Mouse (Mus musculus) stomach, embryonic 14.5 days (tissue): ENCODE measurements at regions not wholly inside any gene's neighbourhood (a gene's known extent, or its start where the extent isn't known, plus 50 kb on each side); places are given as distances from the start of the nearest gene placed in this dataset.

ENCODE experiments used
- ATAC-seq: fragments of 200-750 bp; cut with Nextera tagmentation; 2 replicates; pipeline ENCODE4 v1.8.0; 2017; ENCODE audit warnings: low read depth, moderate TSS enrichment; ENCODE audit not compliant: insufficient number of reproducible peaks, insufficient read depth, low FRiP score
- H3K27ac ChIP-seq: fragments of 300-500 bp; sonication (generic); 2 replicates; pipeline ENCODE4 v1.5.1; 2014; ENCODE audit warnings: mild to moderate bottlenecking, low read length, moderate library complexity, mixed read lengths
- H3K27me3 ChIP-seq: fragments of 300-500 bp; sonication (generic); 2 replicates; pipeline ENCODE4 v1.6.1; 2014; ENCODE audit warnings: low read length, control low read depth, mixed read lengths; ENCODE audit not compliant: control insufficient read depth, insufficient read depth
- H3K36me3 ChIP-seq: fragments of 300-500 bp; sonication (generic); 2 replicates; pipeline ENCODE4 v1.6.1; 2014; ENCODE audit warnings: mild to moderate bottlenecking, control low read depth, low read length, moderate library complexity, mixed read lengths; ENCODE audit not compliant: control insufficient read depth, insufficient read depth
- H3K4me1 ChIP-seq: fragments of 300-500 bp; sonication (generic); 2 replicates; pipeline ENCODE4 v1.6.1; 2014; ENCODE audit warnings: low read length, control low read depth, mixed read lengths; ENCODE audit not compliant: control insufficient read depth, insufficient read depth
- H3K4me2 ChIP-seq: fragments of 300-500 bp; sonication (generic); replicated peaks from 2 replicates; pipeline ENCODE4 v1.6.1; 2014; ENCODE audit warnings: low read depth, low read length, control low read depth
- H3K4me3 ChIP-seq: fragments of 300-500 bp; sonication (generic); 2 replicates; pipeline ENCODE4 v1.5.1; 2014; ENCODE audit warnings: low read depth, low read length, control low read depth
- H3K9ac ChIP-seq: fragments of 300-500 bp; sonication (generic); replicated peaks from 2 replicates; pipeline ENCODE4 v1.6.1; 2014; ENCODE audit warnings: low read depth, mild to moderate bottlenecking, control low read depth, low read length, moderate library complexity, mixed read lengths
- H3K9me3 ChIP-seq: fragments of 300-500 bp; sonication (generic); 2 replicates; pipeline ENCODE4 v1.6.1; 2016; ENCODE audit warnings: low read depth, low read length, control low read depth; ENCODE audit not compliant: control insufficient read depth
- WGBS: fragments of 180-500 bp; shearing (Covaris S2); extraction: QIAGEN DNeasy Blood & Tissue Kit; methylation state at CpG from one replicate; pipeline ENCODE4 v1.1.7; 2014; 5-methylcytosine and 5-hydroxymethylcytosine counted together

GRCm38 (mm10) chr14:115039524-115039923 is 52.5 kb upstream of the Gpc5 start:
- Histone ChIP-seq H3K36me3 (peaks cover 14% of the 10 kb centered on the region), H3K9ac (no peak overlapping the region), H3K9me3 (no peaks in the 10 kb centered on the region), H3K27ac (no peak overlapping the region), H3K27me3 (no peaks in the 10 kb centered on the region), H3K4me1 (peaks cover 10% of the 10 kb centered on the region), H3K4me3 (no peak overlapping the region), H3K4me2 (peak overlapping the region; percentile 59; the same call in 1 of the 2 replicates)
- no peak for ATAC-seq
- WGBS, result 68% methylated on average over 5 of the region's 5 CpGs

GRCm38 (mm10) chr14:115040091-115040571 is 51.9 kb upstream of the Gpc5 start:
- 1% methylated on average over 30 of the region's 30 CpGs for WGBS
- H3K4me3 ChIP-seq, result peak overlapping the region; percentile 76
- peak; percentile 28 for ATAC-seq
- peaks cover 20% of the 10 kb centered on the region for H3K36me3 ChIP-seq
- no peaks in the 10 kb centered on the region for H3K9me3 ChIP-seq
- peak overlapping the region; percentile 99; the same call in 1 of the 2 replicates for H3K9ac ChIP-seq
- H3K27ac ChIP-seq, result peak overlapping the region; percentile 2
- peaks cover 10% of the 10 kb centered on the region for H3K4me1 ChIP-seq
- peak overlapping the region; percentile 59 for H3K4me2 ChIP-seq
- no peaks in the 10 kb centered on the region for H3K27me3 ChIP-seq

GRCm38 (mm10) chr14:115040578-115041206 is 51.3 kb upstream of the Gpc5 start:
- Histone ChIP-seq H3K4me3 (peak overlapping the region; percentile 76), H3K9ac (peak overlapping the region; percentile 99), H3K27me3 (no peaks in the 10 kb centered on the region), H3K9me3 (no peaks in the 10 kb centered on the region), H3K27ac (peak overlapping the region; percentile 93), H3K4me1 (peaks cover 10% of the 10 kb centered on the region), H3K36me3 (peaks cover 26% of the 10 kb centered on the region), H3K4me2 (peak overlapping the region; percentile 59)
- under 1% methylated on average over 66 of the region's 94 CpGs for WGBS
- ATAC-seq, result peak; percentile 90

- ATAC-seq, result peak; percentile 8
- WGBS, result under 1% methylated on average over 45 of the region's 126 CpGs
- no peaks in the 10 kb centered on the region for H3K27me3 ChIP-seq
- peak overlapping the region; percentile 99 for H3K9ac ChIP-seq
- peak overlapping the region; percentile 59 for H3K4me2 ChIP-seq
- peak overlapping the region; percentile 93 for H3K27ac ChIP-seq
- no peaks in the 10 kb centered on the region for H3K9me3 ChIP-seq
- H3K36me3 ChIP-seq, result peaks cover 33% of the 10 kb centered on the region
- H3K4me1 ChIP-seq, result peaks cover 10% of the 10 kb centered on the region
- peak overlapping the region; percentile 76 for H3K4me3 ChIP-seq
These were observed 50.5 kb upstream of the Gpc5 start for GRCm38 (mm10) chr14:115041336-115042054.

DNA sequence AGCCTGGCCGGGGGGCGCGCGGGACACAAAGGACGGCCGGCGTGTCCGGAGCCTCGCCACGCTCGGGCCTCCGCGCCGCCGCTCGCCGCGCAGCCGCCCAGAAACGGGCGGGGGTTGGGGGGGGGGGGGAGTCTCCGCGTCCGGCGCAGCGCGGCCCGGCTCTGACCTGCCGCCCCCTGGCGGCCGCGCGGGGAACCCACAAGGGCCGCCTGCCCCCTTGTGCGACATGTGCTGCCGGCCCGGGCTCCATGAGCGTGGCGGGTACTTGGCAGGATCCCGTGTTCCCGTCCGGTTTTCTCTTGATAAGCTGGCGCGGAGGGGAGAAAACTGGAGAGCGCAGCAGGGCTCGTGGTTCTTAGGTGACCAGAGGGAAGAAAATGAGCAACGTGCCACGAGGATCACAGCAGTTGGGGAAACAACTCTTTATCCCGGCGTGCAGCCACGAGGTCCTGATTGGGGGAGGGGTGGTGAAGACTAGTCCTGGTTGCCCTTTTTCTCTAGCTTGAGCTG is 49.9 kb upstream of the Gpc5 start:
- WGBS, result under 1% methylated on average over 23 of the region's 51 CpGs
- peak; percentile 74 for ATAC-seq

More for the DNA sequence above, 49.9 kb upstream of the Gpc5 start:
- H3K9ac ChIP-seq, result peak overlapping the region; percentile 99
- H3K4me3 ChIP-seq, result peak overlapping the region; percentile 76
- peaks cover 40% of the 10 kb centered on the region for H3K36me3 ChIP-seq
- H3K4me1 ChIP-seq, result peaks cover 10% of the 10 kb centered on the region
- no peaks in the 10 kb centered on the region for H3K27me3 ChIP-seq
- H3K4me2 ChIP-seq, result peak overlapping the region; percentile 60
- H3K27ac ChIP-seq, result peak overlapping the region; percentile 93
- H3K9me3 ChIP-seq, result no peaks in the 10 kb centered on the region
